Mouse (Mus musculus): ENCODE data around the gene Scfd2. TPM values are rescaled to one million over a fixed set of nuclear protein-coding genes. Genes with fewer than 3 reads are reported as not detected.

Gene Scfd2
- polyA plus RNA-seq, 2 experiments, result 3.9 to 9.4 TPM

- DNase-seq (ENCODE audit: low read depth in 3 of 3, low spot score in 3 of 3) (no peak), ATAC-seq (ENCODE audit: insufficient read depth) (no peak)
- Histone ChIP-seq H3K9ac (replicated peaks) (no peak overlapping the region), H3K36me3 (replicated peaks; ENCODE audit: control insufficient read depth, insufficient read depth, low read depth) (no peaks in the 10 kb centered on the region), H3K4me2 (ENCODE audit: low read depth) (no peak overlapping the region), H3K27ac (no peak overlapping the region), H3K9me3 (ENCODE audit: control insufficient read depth, low read length) (no peaks in the 10 kb centered on the region), H3K4me1 (replicated peaks; ENCODE audit: control insufficient read depth in 2 of 2, insufficient read depth in 2 of 2, low read length in 1 of 2) (peaks cover 0 to 5% of the 10 kb centered on the region in 2 experiments; a peak in 1 of 4 replicates), H3K4me3 (ENCODE audit: insufficient read depth in 1 of 2, low read depth in 2 of 2, low read length in 2 of 2) (no peak overlapping the region), H3K27me3 (ENCODE audit: control insufficient read depth, insufficient read depth, low read length) (no peaks in the 10 kb centered on the region)
- 37% methylated on average over 1 of the region's 1 CpGs for WGBS (ENCODE audit: insufficient replicate concordance)
- TF ChIP-seq CTCF (IDR thresholded peaks at IDR 0.05; ENCODE audit: low read depth) (no peak), EP300 (IDR thresholded peaks at IDR 0.05; ENCODE audit: low read depth) (no peak)
These were observed 144.2 kb downstream of the Scfd2 start for GRCm38 (mm10) chr5:74387143-74387886.

- H3K4me2 ChIP-seq (ENCODE audit: low read depth), result no peak overlapping the region
- H3K27me3 ChIP-seq (ENCODE audit: control insufficient read depth, insufficient read depth, low read length), result no peaks in the 10 kb centered on the region
- H3K4me1 ChIP-seq (replicated peaks; ENCODE audit: control insufficient read depth in 2 of 2, insufficient read depth in 2 of 2, low read length in 1 of 2), result peaks cover 0 to 3% of the 10 kb centered on the region in 2 experiments; a peak in 1 of 4 replicates
- H3K4me3 ChIP-seq (ENCODE audit: insufficient read depth in 1 of 2, low read depth in 2 of 2, low read length in 2 of 2), result no peak overlapping the region
- H3K36me3 ChIP-seq (replicated peaks; ENCODE audit: control insufficient read depth, insufficient read depth, low read depth), result no peaks in the 10 kb centered on the region
- no peaks in the 10 kb centered on the region for H3K9me3 ChIP-seq (ENCODE audit: control insufficient read depth, low read length)
- DNase-seq (ENCODE audit: low read depth in 3 of 3, low spot score in 3 of 3), result no peak
- no peak for ATAC-seq (ENCODE audit: insufficient read depth)
- no peak overlapping the region for H3K9ac ChIP-seq (replicated peaks)
- no peak for TF ChIP-seq EP300 (IDR thresholded peaks at IDR 0.05; ENCODE audit: low read depth)
- no peak for TF ChIP-seq CTCF (IDR thresholded peaks at IDR 0.05; ENCODE audit: low read depth)
- H3K27ac ChIP-seq, result no peak overlapping the region
- 58% methylated on average over 5 of the region's 5 CpGs for WGBS (ENCODE audit: insufficient replicate concordance)
These were observed 151.5 kb downstream of the Scfd2 start for GRCm38 (mm10) chr5:74380045-74380444.

- H3K4me3 ChIP-seq (ENCODE audit: insufficient read depth in 1 of 2, low read depth in 2 of 2, low read length in 2 of 2), result no peak overlapping the region
- no peak for ATAC-seq (ENCODE audit: insufficient read depth)
- H3K9me3 ChIP-seq (ENCODE audit: control insufficient read depth, low read length), result no peaks in the 10 kb centered on the region
- H3K27me3 ChIP-seq (ENCODE audit: control insufficient read depth, insufficient read depth, low read length), result no peaks in the 10 kb centered on the region
- TF ChIP-seq EP300 (IDR thresholded peaks at IDR 0.05; ENCODE audit: low read depth), result no peak
- TF ChIP-seq CTCF (IDR thresholded peaks at IDR 0.05; ENCODE audit: low read depth), result no peak
- no peak overlapping the region for H3K27ac ChIP-seq
- no peak overlapping the region for H3K4me2 ChIP-seq (ENCODE audit: low read depth)
- H3K36me3 ChIP-seq (replicated peaks; ENCODE audit: control insufficient read depth, insufficient read depth, low read depth), result no peaks in the 10 kb centered on the region
- no peak for DNase-seq (ENCODE audit: low read depth in 3 of 3, low spot score in 3 of 3)
- 74% methylated on average over 9 of the region's 9 CpGs for WGBS (ENCODE audit: insufficient replicate concordance)
- H3K4me1 ChIP-seq (replicated peaks; ENCODE audit: control insufficient read depth in 2 of 2, insufficient read depth in 2 of 2, low read length in 1 of 2), result peaks cover 3 to 10% of the 10 kb centered on the region in 2 experiments; a peak in 3 of 4 replicates
- H3K9ac ChIP-seq (replicated peaks), result no peak overlapping the region
These were observed 164.9 kb downstream of the Scfd2 start for GRCm38 (mm10) chr5:74366710-74367101.

- Histone ChIP-seq H3K27me3 (ENCODE audit: control insufficient read depth, insufficient read depth, low read length) (no peaks in the 10 kb centered on the region), H3K9me3 (ENCODE audit: control insufficient read depth, low read length) (no peaks in the 10 kb centered on the region), H3K4me3 (ENCODE audit: insufficient read depth in 1 of 2, low read depth in 2 of 2, low read length in 2 of 2) (no peak overlapping the region), H3K4me2 (ENCODE audit: low read depth) (no peak overlapping the region), H3K27ac (no peak overlapping the region), H3K4me1 (replicated peaks; ENCODE audit: control insufficient read depth in 2 of 2, insufficient read depth in 2 of 2, low read length in 1 of 2) (peaks cover 3 to 10% of the 10 kb centered on the region in 2 experiments; a peak in 3 of 4 replicates), H3K36me3 (replicated peaks; ENCODE audit: control insufficient read depth, insufficient read depth, low read depth) (no peaks in the 10 kb centered on the region), H3K9ac (replicated peaks) (no peak overlapping the region)
- DNase-seq (ENCODE audit: low read depth in 3 of 3, low spot score in 3 of 3) (peak; percentile 3 to 15 (median 7)), ATAC-seq (ENCODE audit: insufficient read depth) (no peak)
- TF ChIP-seq EP300 (IDR thresholded peaks at IDR 0.05; ENCODE audit: low read depth), result no peak
- no peak for TF ChIP-seq CTCF (IDR thresholded peaks at IDR 0.05; ENCODE audit: low read depth)
- WGBS (ENCODE audit: insufficient replicate concordance), result 45% methylated on average over 4 of the region's 4 CpGs
These were observed 165.4 kb downstream of the Scfd2 start for GRCm38 (mm10) chr5:74365984-74366709.

- H3K9me3 ChIP-seq (ENCODE audit: control insufficient read depth, low read length), result no peaks in the 10 kb centered on the region
- no peaks in the 10 kb centered on the region for H3K27me3 ChIP-seq (ENCODE audit: control insufficient read depth, insufficient read depth, low read length)
- no peak for ATAC-seq (ENCODE audit: insufficient read depth)
- no peaks in the 10 kb centered on the region for H3K36me3 ChIP-seq (replicated peaks; ENCODE audit: control insufficient read depth, insufficient read depth, low read depth)
- no peak overlapping the region for H3K27ac ChIP-seq
- DNase-seq (ENCODE audit: low read depth in 3 of 3, low spot score in 3 of 3), result no peak
- no peak for TF ChIP-seq CTCF (IDR thresholded peaks at IDR 0.05; ENCODE audit: low read depth)
- TF ChIP-seq EP300 (IDR thresholded peaks at IDR 0.05; ENCODE audit: low read depth), result no peak
- H3K4me2 ChIP-seq (ENCODE audit: low read depth), result no peak overlapping the region
- no peak overlapping the region for H3K4me3 ChIP-seq (ENCODE audit: insufficient read depth in 1 of 2, low read depth in 2 of 2, low read length in 2 of 2)
- 85% methylated on average over 6 of the region's 6 CpGs for WGBS (ENCODE audit: insufficient replicate concordance)
- peaks cover 3 to 10% of the 10 kb centered on the region in 2 experiments; a peak in 3 of 4 replicates for H3K4me1 ChIP-seq (replicated peaks; ENCODE audit: control insufficient read depth in 2 of 2, insufficient read depth in 2 of 2, low read length in 1 of 2)
- no peak overlapping the region for H3K9ac ChIP-seq (replicated peaks)
These were observed 166.2 kb downstream of the Scfd2 start for GRCm38 (mm10) chr5:74365408-74365807.
